Mouse (Mus musculus): ENCODE measurements around the gene Cdk18. TPM values are rescaled to one million over a fixed set of nuclear protein-coding genes. Genes with fewer than 3 reads are reported as not detected.
A peak's percentile ranks its signal among the peaks of the same experiment; 100 is the strongest.

Cdk18 gene
- polyA plus RNA-seq (2014; fragmentation: Nextera tagmentation; extraction: Ambion mirVana): 0.37 and 0.63 TPM in 2 replicates

DNA sequence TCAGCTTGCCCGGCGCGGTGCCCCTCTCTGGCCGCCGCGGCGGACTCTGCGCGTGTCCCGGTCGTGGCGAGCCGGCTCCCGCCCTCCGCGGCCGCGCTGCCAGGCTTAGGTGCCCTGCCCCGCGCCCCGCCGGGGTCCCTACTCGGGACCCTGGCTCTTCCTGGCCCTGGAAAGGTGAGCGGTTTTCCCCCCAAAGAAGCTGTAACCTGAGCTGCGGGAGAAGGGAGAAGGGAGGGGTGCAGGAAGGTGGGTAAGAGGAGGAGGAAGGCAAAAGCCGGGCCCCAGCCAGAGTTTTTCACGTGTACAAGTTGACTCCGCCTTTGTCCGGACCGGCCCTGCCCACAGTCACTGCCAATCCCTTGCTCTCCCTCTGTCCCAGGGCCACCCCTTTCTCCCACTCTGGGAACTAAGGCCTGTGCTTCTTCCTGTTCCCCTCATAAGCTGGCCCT, at the start of gene Cdk18:
Gene Cdk18 (minus strand): TSS at position 269 of the 449 bp plus-strand sequence.
- Histone ChIP-seq H3K36me3 (replicated peaks; ENCODE audit: control insufficient read depth, insufficient read depth) (no peaks in the 10 kb centered on the region), H3K9me3 (ENCODE audit: control insufficient read depth, low read length) (no peaks in the 10 kb centered on the region)
- no peak for DNase-seq (ENCODE audit: low spot score)

DNA sequence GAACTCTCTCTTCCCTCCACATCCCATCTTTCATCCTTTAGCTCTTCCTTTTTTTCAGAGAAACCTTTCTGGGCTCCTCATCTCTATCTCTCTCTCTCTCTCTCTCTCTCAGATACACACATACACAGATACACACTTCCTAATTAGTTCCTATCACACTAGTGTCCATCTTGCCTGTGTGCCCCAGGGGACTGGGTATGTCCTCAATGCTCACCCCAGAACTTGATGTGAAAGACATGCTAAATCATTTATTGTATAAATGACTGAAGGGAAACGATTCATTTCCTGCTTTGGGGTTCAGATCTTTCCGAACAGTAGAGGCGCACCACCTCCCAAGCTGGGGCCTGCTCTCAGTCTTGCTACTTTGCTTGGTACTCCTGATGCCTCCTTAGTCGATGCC, 49.7 kb upstream of the Cdk18 start:
- H3K36me3 ChIP-seq (replicated peaks; ENCODE audit: control insufficient read depth, insufficient read depth): no peaks in the 10 kb centered on the region
- DNase-seq (ENCODE audit: low spot score) (no peak), ATAC-seq (ENCODE audit: low FRiP score) (no peak)
- WGBS: 37% methylated on average over 4 of the region's 4 CpGs
- H3K4me3 ChIP-seq (replicated peaks; ENCODE audit: low read length): peak overlapping the region; percentile 87
- peak overlapping the region; percentile 99 for H3K27ac ChIP-seq
- peak overlapping the region; percentile 83 for H3K4me2 ChIP-seq (replicated peaks)
- H3K27me3 ChIP-seq (ENCODE audit: control insufficient read depth, insufficient read depth, low read length): no peaks in the 10 kb centered on the region
- peak overlapping the region; percentile 95; the same call in 1 of the 2 replicates for H3K9ac ChIP-seq
- peaks cover 20% of the 10 kb centered on the region for H3K4me1 ChIP-seq (replicated peaks; ENCODE audit: control insufficient read depth, insufficient read depth, low read length)
- H3K9me3 ChIP-seq (ENCODE audit: control insufficient read depth, low read length): no peaks in the 10 kb centered on the region

More for the DNA sequence above, at the start of gene Cdk18:
- peak within 1 kb of the TSS; percentile 64 for H3K9ac ChIP-seq
- H3K4me3 ChIP-seq (replicated peaks; ENCODE audit: low read length): peak within 1 kb of the TSS; percentile 49
- peaks cover 26% of the 10 kb centered on the region for H3K27me3 ChIP-seq (ENCODE audit: control insufficient read depth, insufficient read depth, low read length)
- peak within 1 kb of the TSS; percentile 98 for H3K4me2 ChIP-seq (replicated peaks)
- peaks cover 11% of the 10 kb centered on the region for H3K4me1 ChIP-seq (replicated peaks; ENCODE audit: control insufficient read depth, insufficient read depth, low read length)
- no peak within 1 kb of the TSS for H3K27ac ChIP-seq
- 0 out of 2 replicates have a peak, but pooled peaks have one; percentile 22 for ATAC-seq (ENCODE audit: low FRiP score)
- WGBS: under 1% methylated on average over 30 of the region's 30 CpGs

DNA sequence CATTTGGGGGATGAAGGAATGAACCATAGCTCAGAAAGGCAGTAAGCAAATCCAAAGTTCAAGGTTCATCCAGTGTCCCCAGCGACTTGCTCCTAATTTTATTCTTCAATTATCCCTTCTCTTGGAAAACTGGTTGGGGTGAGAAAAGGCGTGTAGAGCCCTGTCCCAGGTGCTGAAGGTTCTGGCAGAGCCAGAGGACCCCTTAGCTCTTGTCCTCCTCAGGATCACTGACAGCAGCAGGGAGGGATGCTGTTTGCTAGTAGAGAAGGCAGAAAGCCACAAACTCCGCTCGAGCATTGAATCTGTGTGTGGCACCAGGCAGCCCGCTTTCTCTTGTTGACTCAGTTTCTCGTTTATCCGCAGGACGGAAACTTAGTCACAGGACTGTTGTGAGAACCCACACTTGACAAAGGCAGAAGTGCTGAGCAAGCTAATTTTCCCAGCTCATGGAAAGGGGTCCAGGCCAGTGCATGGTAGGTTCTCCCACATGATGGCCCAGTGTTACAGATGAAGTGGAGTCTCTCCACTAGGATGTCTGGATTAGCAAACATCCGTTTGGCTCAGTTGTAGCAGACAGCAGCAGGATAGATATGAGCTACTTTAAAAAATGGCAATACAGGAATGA, 49.1 kb upstream of the Cdk18 start:
- Histone ChIP-seq H3K4me1 (replicated peaks; ENCODE audit: control insufficient read depth, insufficient read depth, low read length) (peaks cover 13% of the 10 kb centered on the region), H3K4me2 (replicated peaks) (0 out of 2 replicates have a peak overlapping the region, but pooled peaks have one; percentile 83), H3K9ac (no peak overlapping the region), H3K36me3 (replicated peaks; ENCODE audit: control insufficient read depth, insufficient read depth) (no peaks in the 10 kb centered on the region), H3K27me3 (ENCODE audit: control insufficient read depth, insufficient read depth, low read length) (no peaks in the 10 kb centered on the region), H3K4me3 (replicated peaks; ENCODE audit: low read length) (no peak overlapping the region), H3K27ac (no peak overlapping the region; the same call in 1 of the 2 replicates), H3K9me3 (ENCODE audit: control insufficient read depth, low read length) (no peaks in the 10 kb centered on the region)
- DNase-seq (ENCODE audit: low spot score) (no peak), ATAC-seq (ENCODE audit: low FRiP score) (no peak)
- WGBS: 63% methylated on average over 9 of the region's 9 CpGs

DNA sequence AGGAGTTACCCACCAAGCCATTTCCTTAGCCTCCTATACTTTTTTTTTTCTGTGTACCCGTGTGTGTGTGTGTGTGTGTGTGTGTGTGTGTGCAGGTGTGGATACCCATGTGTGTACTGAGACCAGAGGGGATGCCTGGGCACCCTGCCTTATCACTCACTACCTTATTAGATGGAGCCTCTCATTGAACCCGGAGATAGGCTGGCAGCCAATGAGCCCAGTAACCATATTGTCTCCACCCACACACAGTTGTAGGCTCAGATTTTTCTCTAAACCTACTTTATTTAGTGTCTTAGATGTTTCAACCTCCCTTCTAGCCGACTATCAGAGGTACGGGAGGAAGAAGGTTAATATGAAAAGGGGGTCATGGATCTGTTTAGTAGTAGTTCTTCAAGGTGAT, 46.8 kb upstream of the Cdk18 start:
- Histone ChIP-seq H3K4me2 (replicated peaks) (no peak overlapping the region), H3K27ac (no peak overlapping the region), H3K27me3 (ENCODE audit: control insufficient read depth, insufficient read depth, low read length) (no peaks in the 10 kb centered on the region), H3K9me3 (ENCODE audit: control insufficient read depth, low read length) (no peaks in the 10 kb centered on the region), H3K36me3 (replicated peaks; ENCODE audit: control insufficient read depth, insufficient read depth) (no peaks in the 10 kb centered on the region), H3K4me3 (replicated peaks; ENCODE audit: low read length) (no peak overlapping the region), H3K4me1 (replicated peaks; ENCODE audit: control insufficient read depth, insufficient read depth, low read length) (no peaks in the 10 kb centered on the region; the same call in 1 of the 2 replicates), H3K9ac (no peak overlapping the region)
- ATAC-seq (ENCODE audit: low FRiP score) (no peak), DNase-seq (ENCODE audit: low spot score) (no peak)
- WGBS: 92% methylated on average over 4 of the region's 4 CpGs

DNA sequence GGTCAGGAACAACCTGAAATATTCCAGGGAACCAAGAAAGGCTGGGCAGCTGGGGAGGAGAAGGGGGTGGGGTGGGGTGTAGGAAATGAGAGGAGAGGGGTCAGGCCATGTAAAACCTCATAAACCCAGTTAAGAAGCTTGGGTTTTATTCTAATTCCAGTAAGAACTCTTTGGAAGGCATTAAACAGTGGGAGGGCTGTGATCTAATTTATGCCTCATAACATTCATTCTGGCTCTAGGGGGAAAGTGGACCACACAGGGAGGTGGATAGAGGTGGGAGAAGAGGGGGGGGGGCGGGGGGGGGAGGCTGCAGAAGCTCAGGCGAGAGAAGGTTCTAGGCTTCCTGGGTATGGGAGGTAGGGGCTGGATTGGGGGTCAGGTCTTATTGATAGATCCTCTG, 32.1 kb upstream of the Cdk18 start:
- Histone ChIP-seq H3K4me3 (replicated peaks; ENCODE audit: low read length) (no peak overlapping the region), H3K27me3 (ENCODE audit: control insufficient read depth, insufficient read depth, low read length) (no peaks in the 10 kb centered on the region), H3K36me3 (replicated peaks; ENCODE audit: control insufficient read depth, insufficient read depth) (no peaks in the 10 kb centered on the region), H3K27ac (no peak overlapping the region), H3K4me2 (replicated peaks) (no peak overlapping the region), H3K4me1 (replicated peaks; ENCODE audit: control insufficient read depth, insufficient read depth, low read length) (peaks cover 16% of the 10 kb centered on the region), H3K9ac (no peak overlapping the region), H3K9me3 (ENCODE audit: control insufficient read depth, low read length) (no peaks in the 10 kb centered on the region)
- no peak for ATAC-seq (ENCODE audit: low FRiP score)
- no peak for DNase-seq (ENCODE audit: low spot score)
- WGBS: 19% methylated on average over 2 of the region's 2 CpGs

DNA sequence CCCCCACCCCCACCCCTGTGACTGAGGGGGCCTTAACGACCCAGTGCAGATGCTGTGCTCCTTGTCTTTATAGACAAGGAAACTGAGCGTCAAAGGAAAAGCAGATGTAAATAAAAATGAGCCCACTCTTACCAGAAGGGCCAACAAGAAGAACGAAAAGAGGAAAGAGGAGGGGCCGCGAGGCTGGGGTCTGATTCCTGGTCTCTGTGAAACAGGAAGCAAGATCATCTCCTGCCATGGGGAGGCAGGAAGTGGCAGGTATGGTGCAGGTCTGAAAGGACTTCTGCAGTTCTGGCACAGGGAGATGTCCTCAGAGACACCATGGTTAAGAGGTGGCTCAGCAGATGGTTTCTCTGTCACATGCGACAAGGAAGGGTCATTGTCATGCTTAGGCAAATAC, 31.2 kb upstream of the Cdk18 start:
- no peak overlapping the region for H3K27ac ChIP-seq
- H3K9ac ChIP-seq: no peak overlapping the region
- H3K4me2 ChIP-seq (replicated peaks): no peak overlapping the region
- H3K4me3 ChIP-seq (replicated peaks; ENCODE audit: low read length): no peak overlapping the region
- 51% methylated on average over 6 of the region's 6 CpGs for WGBS
- DNase-seq (ENCODE audit: low spot score) (no peak), ATAC-seq (ENCODE audit: low FRiP score) (no peak)
- H3K27me3 ChIP-seq (ENCODE audit: control insufficient read depth, insufficient read depth, low read length): no peaks in the 10 kb centered on the region
- no peaks in the 10 kb centered on the region for H3K9me3 ChIP-seq (ENCODE audit: control insufficient read depth, low read length)
- peaks cover 16% of the 10 kb centered on the region for H3K4me1 ChIP-seq (replicated peaks; ENCODE audit: control insufficient read depth, insufficient read depth, low read length)
- H3K36me3 ChIP-seq (replicated peaks; ENCODE audit: control insufficient read depth, insufficient read depth): no peaks in the 10 kb centered on the region

DNA sequence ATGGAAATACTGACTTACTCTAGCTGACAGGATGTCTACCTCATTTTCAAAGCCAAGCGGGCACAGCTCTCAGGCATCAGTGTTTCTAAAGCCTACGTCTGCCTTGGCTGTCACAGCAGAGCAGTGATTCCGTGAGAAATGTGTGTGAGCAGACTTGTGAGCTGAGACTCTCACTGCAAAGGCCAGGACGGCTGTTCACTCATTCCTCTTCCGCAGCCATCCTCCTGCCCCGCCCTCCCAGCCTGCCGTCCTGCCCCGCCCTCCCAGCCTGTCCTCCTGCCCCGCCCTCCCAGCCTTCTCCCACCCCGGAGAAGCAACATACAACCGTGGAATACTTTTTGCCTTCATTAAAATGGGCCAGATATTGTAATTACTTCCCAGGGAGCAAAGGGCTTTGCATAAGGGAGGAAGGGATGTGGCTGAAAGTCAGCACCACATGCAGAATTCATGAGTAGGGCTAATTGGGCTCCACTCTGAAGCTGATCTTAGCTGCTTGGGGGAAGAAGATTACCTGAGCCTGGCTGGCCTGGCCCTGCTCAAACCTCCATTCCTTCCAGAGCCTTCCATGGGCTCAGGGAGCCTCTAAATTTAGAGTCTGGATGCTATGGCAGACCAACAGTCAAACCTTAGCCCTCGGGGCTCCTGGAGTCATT, 28.8 kb upstream of the Cdk18 start:
- H3K36me3 ChIP-seq (replicated peaks; ENCODE audit: control insufficient read depth, insufficient read depth): no peaks in the 10 kb centered on the region
- no peaks in the 10 kb centered on the region for H3K27me3 ChIP-seq (ENCODE audit: control insufficient read depth, insufficient read depth, low read length)
- H3K4me3 ChIP-seq (replicated peaks; ENCODE audit: low read length): no peak overlapping the region
- H3K4me1 ChIP-seq (replicated peaks; ENCODE audit: control insufficient read depth, insufficient read depth, low read length): peaks cover 23% of the 10 kb centered on the region
- peak overlapping the region; percentile 58 for H3K27ac ChIP-seq
- peak overlapping the region; percentile 42 for H3K4me2 ChIP-seq (replicated peaks)
- H3K9me3 ChIP-seq (ENCODE audit: control insufficient read depth, low read length): no peaks in the 10 kb centered on the region
- peak overlapping the region; percentile 38; the same call in 1 of the 2 replicates for H3K9ac ChIP-seq
- 9% methylated on average over 12 of the region's 12 CpGs for WGBS
- ATAC-seq (ENCODE audit: low FRiP score) (peak; percentile 53), DNase-seq (ENCODE audit: low spot score) (peak; percentile 50)

DNA sequence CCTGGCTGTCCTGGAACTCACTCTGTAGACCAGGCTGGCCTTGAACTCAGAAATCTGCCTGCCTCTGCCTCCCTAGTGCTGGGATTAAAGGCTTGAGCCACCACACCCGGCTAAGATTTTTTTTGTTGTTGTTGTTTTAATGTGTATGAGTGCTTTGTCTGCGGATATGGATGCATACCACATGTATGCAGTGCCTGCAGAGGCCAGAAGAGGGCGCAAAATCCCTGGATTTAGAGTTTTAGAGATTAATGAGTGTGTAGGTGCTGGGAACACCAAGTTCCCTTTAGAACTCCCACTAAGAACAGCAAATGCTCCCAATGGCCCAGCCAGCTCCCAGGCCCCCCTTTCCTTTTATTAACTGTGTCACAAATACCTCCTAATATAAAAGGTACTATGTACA, 26.4 kb upstream of the Cdk18 start:
- DNase-seq (ENCODE audit: low spot score): no peak

DNA sequence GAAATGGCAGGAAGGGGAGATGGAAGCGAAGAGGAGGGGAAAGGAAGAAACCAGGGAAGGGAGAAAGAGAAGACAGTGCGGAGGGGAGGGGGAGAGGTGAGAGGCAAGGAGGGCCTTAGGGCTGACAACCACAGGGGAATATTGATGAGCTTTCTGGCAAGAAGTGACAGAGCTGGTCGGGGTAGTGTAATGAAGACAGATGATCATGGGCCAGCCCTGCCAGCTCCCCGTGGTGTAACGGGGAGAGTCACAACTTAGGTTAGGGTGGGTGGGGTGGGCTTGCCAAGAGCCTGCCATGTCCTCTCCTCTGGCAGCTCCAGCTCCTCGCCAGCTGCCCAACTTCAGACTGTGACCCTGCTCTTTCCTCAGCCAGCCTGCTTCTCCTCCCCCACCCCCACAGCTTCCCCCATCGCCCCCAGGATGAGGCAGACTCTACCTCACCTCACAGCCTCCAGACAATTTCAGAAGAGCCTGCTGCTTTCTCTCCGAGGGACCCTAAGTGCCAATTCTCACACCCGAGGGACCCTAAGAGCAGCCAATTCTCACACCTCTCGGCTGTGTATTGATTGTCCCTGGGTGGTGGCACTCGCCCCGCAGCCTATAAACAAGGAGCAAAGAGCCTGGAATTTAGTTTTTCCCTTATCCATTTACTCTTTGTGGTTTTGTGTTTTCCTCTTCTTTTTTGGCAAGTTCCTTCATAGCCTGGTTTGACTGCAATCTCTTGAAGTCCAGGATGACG, 25.5 kb upstream of the Cdk18 start:
- ATAC-seq (ENCODE audit: low FRiP score): peak; percentile 84
- H3K4me3 ChIP-seq (replicated peaks; ENCODE audit: low read length): no peak overlapping the region
- peak overlapping the region; percentile 50; the same call in 1 of the 2 replicates for H3K27ac ChIP-seq
- H3K9me3 ChIP-seq (ENCODE audit: control insufficient read depth, low read length): no peaks in the 10 kb centered on the region
- H3K4me2 ChIP-seq (replicated peaks): no peak overlapping the region
- 28% methylated on average over 13 of the region's 13 CpGs for whole genome bisulfite sequencing
- peak; percentile 74 for DNase-seq (ENCODE audit: low spot score)
- no peak overlapping the region for H3K9ac ChIP-seq
- peaks cover 29% of the 10 kb centered on the region for H3K4me1 ChIP-seq (replicated peaks; ENCODE audit: control insufficient read depth, insufficient read depth, low read length)
- H3K27me3 ChIP-seq (ENCODE audit: control insufficient read depth, insufficient read depth, low read length): no peaks in the 10 kb centered on the region
- H3K36me3 ChIP-seq (replicated peaks; ENCODE audit: control insufficient read depth, insufficient read depth): no peaks in the 10 kb centered on the region

More for the DNA sequence above, 26.4 kb upstream of the Cdk18 start:
- no peak overlapping the region for H3K4me3 ChIP-seq (replicated peaks; ENCODE audit: low read length)
- H3K9ac ChIP-seq: no peak overlapping the region
- no peaks in the 10 kb centered on the region for H3K9me3 ChIP-seq (ENCODE audit: control insufficient read depth, low read length)
- H3K4me1 ChIP-seq (replicated peaks; ENCODE audit: control insufficient read depth, insufficient read depth, low read length): peaks cover 23% of the 10 kb centered on the region
- H3K4me2 ChIP-seq (replicated peaks): no peak overlapping the region
- no peaks in the 10 kb centered on the region for H3K27me3 ChIP-seq (ENCODE audit: control insufficient read depth, insufficient read depth, low read length)
- ATAC-seq (ENCODE audit: low FRiP score): no peak
- no peaks in the 10 kb centered on the region for H3K36me3 ChIP-seq (replicated peaks; ENCODE audit: control insufficient read depth, insufficient read depth)
- 61% methylated on average over 3 of the region's 3 CpGs for WGBS
- no peak overlapping the region for H3K27ac ChIP-seq
